Mouse (Mus musculus): ENCODE data around the gene Mypop. TPM values are rescaled to one million over a fixed set of nuclear protein-coding genes. Genes with fewer than 3 reads are reported as not detected.

Mypop gene
- polyA plus RNA-seq, 1 experiment from 2014 or later: 5.2 TPM

DNA sequence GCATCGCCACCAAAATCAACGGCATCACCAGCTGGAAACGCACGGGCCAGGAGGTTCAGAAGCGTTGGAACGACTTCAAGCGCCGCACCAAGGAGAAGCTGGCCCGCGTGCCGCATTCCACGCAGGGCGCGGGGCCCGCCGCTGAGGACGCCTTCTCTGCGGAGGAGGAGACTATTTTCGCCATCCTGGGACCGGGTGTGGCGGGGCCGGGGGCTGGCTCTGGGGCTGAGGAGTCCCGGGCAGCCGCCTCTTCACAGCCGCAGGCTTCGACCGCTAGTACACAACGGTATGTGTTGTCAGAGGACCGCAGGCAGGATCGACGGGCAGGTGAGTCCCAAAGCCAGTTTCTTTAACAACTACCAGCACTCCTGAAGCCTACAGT is 1.2 kb downstream of the Mypop start:
- Histone ChIP-seq H3K4me3 (peak overlapping the region; percentile 60), H3K9me3 (no peaks in the 10 kb centered on the region), H3K4me1 (peaks cover 29% of the 10 kb centered on the region), H3K27me3 (peaks cover 32% of the 10 kb centered on the region), H3K36me3 (peaks cover 26% of the 10 kb centered on the region), H3K4me2 (replicated peaks) (peak overlapping the region; percentile 90), H3K27ac (no peak overlapping the region), H3K9ac (peak overlapping the region; percentile 77)
- no peak for ATAC-seq (ENCODE audit: low FRiP score, low read depth)
- 3% methylated on average over 31 of the region's 31 CpGs for WGBS

DNA sequence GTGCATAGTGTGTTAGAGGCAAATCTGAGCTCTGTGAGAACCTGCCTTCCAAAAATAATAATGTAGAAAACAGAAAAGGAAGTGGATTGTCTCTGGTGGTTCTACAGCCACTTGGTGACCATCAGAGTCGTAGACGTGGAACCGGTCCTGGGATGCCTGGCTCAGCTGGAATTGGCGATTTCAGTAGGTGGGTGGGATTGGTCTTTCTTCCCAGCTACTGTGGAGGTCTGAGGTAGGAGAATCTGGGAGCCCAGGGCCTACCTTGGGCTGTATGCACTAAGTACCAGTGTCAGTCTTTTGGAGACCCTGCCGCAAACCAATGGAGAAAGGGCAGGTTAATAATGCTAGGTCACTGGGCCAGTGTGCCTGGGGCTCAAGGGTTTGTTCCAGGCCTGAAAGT is 2.0 kb downstream of the Mypop start:
- 82% methylated on average over 5 of the region's 5 CpGs for WGBS
- Histone ChIP-seq H3K9ac (no peak overlapping the region), H3K4me3 (peak overlapping the region; percentile 60)

DNA sequence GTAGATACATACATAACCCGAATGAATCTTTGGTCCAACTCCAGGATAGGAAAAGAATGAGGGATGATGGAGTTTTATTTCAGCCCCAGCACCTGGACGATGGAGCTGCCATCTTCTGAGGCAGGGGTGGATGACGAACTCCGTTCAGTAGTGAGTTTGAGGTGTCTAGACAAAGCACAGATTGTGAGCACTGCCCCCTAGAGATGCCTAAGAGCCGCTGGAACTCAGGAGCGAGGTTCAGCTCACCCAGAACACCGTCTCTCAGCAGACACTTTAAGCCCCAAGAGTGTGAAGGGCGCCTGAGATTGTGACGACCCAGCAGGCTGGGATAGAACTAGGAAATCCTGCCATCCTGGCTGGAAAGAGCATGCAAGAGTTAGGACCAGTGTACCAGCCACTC is 7.8 kb downstream of the Mypop start:
- peaks cover 27% of the 10 kb centered on the region for H3K4me1 ChIP-seq
- 44% methylated on average over 9 of the region's 9 CpGs for WGBS
- no peaks in the 10 kb centered on the region for H3K27me3 ChIP-seq
- no peak overlapping the region for H3K4me3 ChIP-seq
- peaks cover 25% of the 10 kb centered on the region for H3K36me3 ChIP-seq
- no peak for ATAC-seq (ENCODE audit: low FRiP score, low read depth)
- H3K4me2 ChIP-seq (replicated peaks): no peak overlapping the region
- H3K9ac ChIP-seq: no peak overlapping the region
- no peak overlapping the region for H3K27ac ChIP-seq
- no peaks in the 10 kb centered on the region for H3K9me3 ChIP-seq

More for the DNA sequence above, 2.0 kb downstream of the Mypop start:
- Histone ChIP-seq H3K4me1 (peaks cover 29% of the 10 kb centered on the region), H3K9me3 (no peaks in the 10 kb centered on the region), H3K27ac (no peak overlapping the region), H3K4me2 (replicated peaks) (peak overlapping the region; percentile 90), H3K27me3 (peaks cover 27% of the 10 kb centered on the region), H3K36me3 (peaks cover 30% of the 10 kb centered on the region)
- ATAC-seq (ENCODE audit: low FRiP score, low read depth): no peak

DNA sequence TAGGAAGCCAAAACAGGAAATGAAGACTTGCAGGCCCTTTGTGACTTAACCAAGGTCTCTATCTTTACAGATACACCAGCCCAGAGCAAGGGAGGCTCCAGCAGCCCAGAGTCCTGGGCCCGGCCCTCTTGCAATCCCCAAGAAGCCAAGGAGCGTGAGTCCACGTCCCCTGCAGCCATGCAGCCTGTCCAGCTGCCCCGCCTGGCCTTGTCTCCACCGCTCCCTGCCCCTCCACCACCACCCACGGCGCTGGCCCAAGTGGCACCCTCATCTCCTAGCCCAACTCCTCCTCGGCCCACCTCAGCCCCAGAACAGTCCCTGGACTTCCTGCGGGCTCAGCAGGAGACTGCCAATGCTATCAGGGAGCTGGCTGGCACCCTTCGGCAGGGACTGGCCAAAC is 9.4 kb downstream of the Mypop start:
- no peak overlapping the region for H3K27ac ChIP-seq
- ATAC-seq (ENCODE audit: low FRiP score, low read depth): no peak
- no peaks in the 10 kb centered on the region for H3K27me3 ChIP-seq
- H3K4me2 ChIP-seq (replicated peaks): peak overlapping the region; percentile 55
- H3K4me3 ChIP-seq: peak overlapping the region; percentile 33
- peaks cover 24% of the 10 kb centered on the region for H3K36me3 ChIP-seq
- H3K4me1 ChIP-seq: peaks cover 32% of the 10 kb centered on the region
- peak overlapping the region; percentile 53 for H3K9ac ChIP-seq
- 54% methylated on average over 10 of the region's 10 CpGs for WGBS
- no peaks in the 10 kb centered on the region for H3K9me3 ChIP-seq

DNA sequence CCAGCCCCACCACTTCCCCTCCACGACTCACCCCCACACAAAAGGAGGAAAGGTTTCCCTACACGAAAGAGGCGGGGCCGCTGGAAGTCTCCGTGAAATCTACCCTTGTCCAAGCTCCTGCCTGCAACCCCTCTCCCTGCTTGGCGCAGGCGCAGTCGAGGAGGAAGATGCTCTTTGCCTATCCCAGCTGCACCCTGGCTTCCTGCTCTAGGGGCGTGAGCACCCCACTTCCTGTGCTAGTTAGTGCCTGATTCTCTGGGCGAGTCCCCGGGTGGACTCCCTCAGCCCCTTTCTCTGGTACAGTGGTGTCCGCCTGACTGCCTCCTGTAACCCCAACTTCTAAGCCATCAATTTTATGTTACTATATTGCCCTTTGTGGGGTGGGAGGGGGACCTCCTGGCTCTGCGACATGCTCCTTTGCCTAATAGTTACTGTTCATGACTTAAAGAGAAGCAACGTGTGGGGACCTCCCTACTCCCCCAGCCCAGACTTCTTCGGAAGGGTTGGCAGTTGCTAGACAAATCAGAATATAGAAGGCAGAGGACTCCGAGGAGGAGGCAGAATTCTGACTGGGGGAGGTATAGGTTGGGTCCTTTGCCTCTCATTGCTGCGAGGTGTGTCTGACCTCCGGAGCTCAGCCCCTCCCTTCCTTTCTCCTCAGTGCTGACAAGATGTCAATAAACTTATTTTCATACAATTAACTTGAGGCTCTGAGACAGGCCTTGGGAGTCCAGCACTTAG is 10.2 kb downstream of the Mypop start:
- ATAC-seq (ENCODE audit: low FRiP score, low read depth): no peak
- no peaks in the 10 kb centered on the region for H3K9me3 ChIP-seq
- H3K27ac ChIP-seq: 0 out of 2 replicates have a peak overlapping the region, but pooled peaks have one; percentile 73
- H3K4me2 ChIP-seq (replicated peaks): peak overlapping the region; percentile 55
- peak overlapping the region; percentile 33 for H3K4me3 ChIP-seq
- H3K36me3 ChIP-seq: peaks cover 25% of the 10 kb centered on the region
- H3K4me1 ChIP-seq: peaks cover 40% of the 10 kb centered on the region
- peak overlapping the region; percentile 53 for H3K9ac ChIP-seq
- 36% methylated on average over 17 of the region's 18 CpGs for WGBS
- no peaks in the 10 kb centered on the region for H3K27me3 ChIP-seq

DNA sequence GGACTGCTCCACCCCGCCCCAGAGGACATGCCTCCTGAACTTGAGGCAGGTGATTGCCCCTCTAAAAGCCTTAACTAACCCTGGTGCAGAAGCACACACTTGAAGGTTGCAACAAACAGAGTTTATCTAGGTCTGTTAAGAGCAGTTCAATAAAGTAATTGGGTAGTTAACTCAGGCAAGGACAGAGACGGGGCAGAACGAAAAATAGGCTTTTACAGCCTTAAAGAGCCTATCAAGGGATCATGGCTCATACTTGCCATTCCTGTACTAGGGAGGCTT is 10.7 kb downstream of the Mypop start:
- no peaks in the 10 kb centered on the region for H3K9me3 ChIP-seq
- H3K27me3 ChIP-seq: no peaks in the 10 kb centered on the region
- WGBS: 42% methylated on average over 3 of the region's 3 CpGs
- peaks cover 24% of the 10 kb centered on the region for H3K36me3 ChIP-seq
- peak overlapping the region; percentile 73; the same call in 1 of the 2 replicates for H3K27ac ChIP-seq
- H3K4me3 ChIP-seq: no peak overlapping the region
- peak overlapping the region; percentile 100 for H3K4me2 ChIP-seq (replicated peaks)
- peaks cover 46% of the 10 kb centered on the region for H3K4me1 ChIP-seq
- ATAC-seq (ENCODE audit: low FRiP score, low read depth): no peak
- H3K9ac ChIP-seq: no peak overlapping the region; the same call in 1 of the 2 replicates

DNA sequence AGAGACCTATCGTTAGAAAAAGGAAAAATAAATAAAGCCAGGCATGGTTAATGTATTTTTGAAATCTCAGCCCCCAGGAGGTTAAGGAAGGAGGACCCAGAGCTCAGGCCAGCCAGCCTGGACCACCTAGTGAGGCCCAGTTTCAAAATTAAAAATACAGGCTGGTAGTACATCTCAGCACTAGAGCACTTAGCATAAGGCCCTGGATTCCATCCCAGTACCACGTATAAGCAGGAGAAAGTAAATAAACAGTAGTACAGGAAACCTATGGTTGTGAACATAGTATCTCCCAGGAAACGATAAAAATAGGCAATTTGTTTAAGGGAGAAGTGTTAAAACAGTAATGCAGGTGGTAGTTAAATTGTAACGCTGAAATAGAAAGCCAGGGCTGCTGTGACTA is 11.1 kb downstream of the Mypop start:
- WGBS: 34% methylated on average over 4 of the region's 4 CpGs
- no peak for ATAC-seq (ENCODE audit: low FRiP score, low read depth)
- peaks cover 49% of the 10 kb centered on the region for H3K4me1 ChIP-seq

DNA sequence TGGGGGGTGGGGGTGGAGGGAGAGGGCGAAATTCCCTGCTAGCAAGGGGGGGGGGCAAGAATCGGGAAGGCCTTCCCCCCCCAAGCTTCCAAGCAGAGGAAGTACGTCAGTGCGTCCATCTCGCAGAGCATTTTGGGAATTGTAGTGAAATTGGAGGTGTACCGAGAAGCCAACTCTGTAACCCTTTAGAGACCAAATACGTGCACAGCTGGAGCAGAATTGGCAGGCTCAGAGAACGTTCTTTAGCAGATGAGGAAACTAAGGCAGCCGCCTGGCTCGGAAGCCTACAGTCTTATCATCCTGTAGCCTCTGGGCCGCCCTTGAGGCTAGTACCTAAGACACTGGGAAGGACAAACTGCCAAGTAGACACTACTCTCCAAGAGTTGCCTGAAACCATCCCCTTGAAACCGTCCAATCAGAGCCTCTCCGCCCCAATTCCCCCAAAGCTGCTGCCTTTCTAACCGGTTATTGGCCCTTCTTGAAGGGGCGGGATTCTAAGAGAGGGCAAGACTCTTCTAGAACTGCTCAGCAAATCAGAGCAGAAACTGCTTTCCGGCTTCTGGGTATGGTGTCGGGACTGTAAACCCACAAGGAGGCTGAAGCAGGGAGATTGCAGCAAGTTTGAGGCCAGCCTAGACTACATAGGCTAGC is 11.9 kb downstream of the Mypop start:
- 2% methylated on average over 17 of the region's 17 CpGs for WGBS
- Histone ChIP-seq H3K27me3 (no peaks in the 10 kb centered on the region), H3K4me3 (peak overlapping the region; percentile 42), H3K27ac (peak overlapping the region; percentile 73), H3K4me1 (peaks cover 58% of the 10 kb centered on the region), H3K9ac (peak overlapping the region; percentile 68), H3K4me2 (replicated peaks) (peak overlapping the region; percentile 100), H3K36me3 (peaks cover 29% of the 10 kb centered on the region), H3K9me3 (no peaks in the 10 kb centered on the region)
- peak; percentile 75 for ATAC-seq (ENCODE audit: low FRiP score, low read depth)

More for the DNA sequence above, 11.1 kb downstream of the Mypop start:
- Histone ChIP-seq H3K36me3 (peaks cover 27% of the 10 kb centered on the region), H3K4me3 (peak overlapping the region; percentile 42), H3K9me3 (no peaks in the 10 kb centered on the region), H3K27me3 (no peaks in the 10 kb centered on the region), H3K9ac (peak overlapping the region; percentile 68), H3K27ac (peak overlapping the region; percentile 73; the same call in 1 of the 2 replicates), H3K4me2 (replicated peaks) (peak overlapping the region; percentile 100)

DNA sequence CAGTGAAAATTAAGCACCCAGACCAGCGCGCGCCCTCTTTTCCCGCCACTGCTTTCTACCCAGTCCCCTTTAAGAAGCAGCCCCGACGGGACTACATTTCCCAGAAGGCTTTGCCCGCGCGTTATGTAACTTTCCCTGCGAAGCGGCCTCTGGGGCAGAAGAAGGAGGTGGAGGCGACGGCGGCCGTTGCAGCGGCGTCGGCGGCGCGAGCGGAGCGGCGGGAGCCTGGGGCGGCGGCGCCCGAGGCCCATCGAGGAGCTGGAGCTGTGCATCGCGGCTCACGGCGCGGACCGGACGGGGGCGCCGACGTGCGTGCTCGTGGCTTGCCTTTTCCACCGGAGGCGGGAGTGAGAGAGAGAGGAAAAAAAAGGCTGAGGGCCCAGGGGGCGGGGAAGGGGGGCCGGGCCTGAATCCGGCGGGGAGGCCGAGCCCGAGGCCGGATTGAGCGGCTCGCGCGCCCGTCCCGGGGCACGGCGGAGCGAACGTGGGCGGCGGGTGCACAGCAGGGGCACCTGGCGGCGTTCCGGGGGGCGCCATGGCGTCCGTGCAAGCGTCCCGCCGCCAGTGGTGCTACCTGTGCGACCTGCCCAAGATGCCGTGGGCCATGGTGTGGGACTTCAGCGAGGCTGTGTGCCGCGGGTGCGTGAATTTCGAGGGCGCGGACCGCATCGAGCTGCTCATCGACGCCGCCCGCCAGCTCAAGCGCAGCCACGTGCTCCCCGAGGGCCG is 13.0 kb downstream of the Mypop start, which contains the start of gene Irf2bp1:
Irf2bp1 (plus strand) TSS at position 143 of the 729 bp plus-strand sequence.
- Histone ChIP-seq H3K27ac (peak within 1 kb of the TSS; percentile 95), H3K9me3 (no peaks in the 10 kb centered on the region), H3K4me3 (peak within 1 kb of the TSS; percentile 92), H3K4me1 (peaks cover 63% of the 10 kb centered on the region), H3K36me3 (peaks cover 29% of the 10 kb centered on the region), H3K9ac (peak within 1 kb of the TSS; percentile 95), H3K4me2 (replicated peaks) (peak within 1 kb of the TSS; percentile 100), H3K27me3 (no peaks in the 10 kb centered on the region)
- WGBS: under 1% methylated on average over 80 of the region's 90 CpGs
- ATAC-seq (ENCODE audit: low FRiP score, low read depth): peak; percentile 76

DNA sequence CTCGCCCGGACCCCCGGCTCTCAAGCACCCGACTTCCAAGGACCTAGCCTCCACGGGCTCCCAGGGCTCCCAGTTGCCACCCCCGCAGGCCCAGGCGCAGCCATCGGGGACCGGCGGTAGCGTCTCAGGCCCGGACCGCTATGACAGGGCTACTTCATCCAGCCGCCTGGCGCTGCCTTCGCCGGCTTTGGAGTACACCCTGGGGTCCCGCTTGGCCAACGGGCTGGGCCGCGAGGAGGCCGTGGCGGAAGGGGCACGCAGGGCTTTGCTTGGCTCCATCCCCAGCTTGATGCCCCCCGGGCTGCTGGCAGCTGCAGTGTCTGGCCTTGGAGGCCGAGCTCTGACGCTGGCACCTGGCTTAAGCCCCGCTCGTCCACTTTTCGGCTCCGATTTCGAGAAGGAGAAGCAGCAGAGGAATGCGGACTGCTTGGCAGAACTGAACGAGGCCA is 13.6 kb downstream of the Mypop start:
- peak overlapping the region; percentile 95 for H3K9ac ChIP-seq
- peak overlapping the region; percentile 100 for H3K4me2 ChIP-seq (replicated peaks)
- peaks cover 29% of the 10 kb centered on the region for H3K36me3 ChIP-seq
- WGBS: 6% methylated on average over 34 of the region's 34 CpGs
- ATAC-seq (ENCODE audit: low FRiP score, low read depth): no peak
- peak overlapping the region; percentile 92 for H3K4me3 ChIP-seq
- H3K9me3 ChIP-seq: no peaks in the 10 kb centered on the region
- H3K4me1 ChIP-seq: peaks cover 63% of the 10 kb centered on the region
- peak overlapping the region; percentile 95 for H3K27ac ChIP-seq
- H3K27me3 ChIP-seq: no peaks in the 10 kb centered on the region

DNA sequence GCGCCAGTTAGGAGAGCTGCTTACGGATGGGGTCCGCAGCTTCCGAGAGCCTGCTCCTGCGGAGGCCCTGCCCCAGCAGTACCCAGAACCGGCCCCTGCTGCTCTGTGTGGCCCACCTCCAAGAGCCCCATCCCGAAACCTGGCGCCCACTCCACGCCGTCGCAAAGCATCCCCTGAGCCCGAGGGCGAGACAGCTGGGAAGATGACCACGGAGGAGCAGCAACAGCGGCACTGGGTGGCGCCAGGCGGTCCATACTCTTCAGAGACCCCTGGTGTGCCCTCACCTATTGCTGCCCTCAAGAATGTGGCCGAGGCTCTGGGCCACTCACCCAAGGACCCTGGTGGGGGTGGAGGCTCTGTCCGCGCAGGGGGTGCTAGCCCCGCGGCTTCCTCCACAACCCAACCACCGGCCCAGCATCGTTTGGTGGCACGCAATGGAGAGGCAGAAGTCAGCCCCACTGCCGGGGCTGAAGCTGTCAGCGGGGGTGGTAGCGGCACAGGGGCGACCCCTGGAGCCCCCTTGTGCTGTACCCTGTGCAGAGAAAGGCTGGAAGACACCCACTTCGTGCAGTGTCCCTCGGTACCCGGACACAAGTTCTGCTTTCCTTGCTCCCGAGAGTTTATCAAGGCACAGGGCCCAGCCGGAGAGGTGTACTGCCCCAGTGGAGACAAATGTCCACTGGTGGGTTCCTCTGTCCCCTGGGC is 14.5 kb downstream of the Mypop start:
- no peaks in the 10 kb centered on the region for H3K9me3 ChIP-seq
- H3K27me3 ChIP-seq: no peaks in the 10 kb centered on the region
- WGBS: 79% methylated on average over 34 of the region's 34 CpGs
- peaks cover 29% of the 10 kb centered on the region for H3K36me3 ChIP-seq
- H3K4me2 ChIP-seq (replicated peaks): peak overlapping the region; percentile 100
- H3K9ac ChIP-seq: peak overlapping the region; percentile 95
- H3K4me3 ChIP-seq: peak overlapping the region; percentile 92
- no peak overlapping the region for H3K27ac ChIP-seq
- peaks cover 63% of the 10 kb centered on the region for H3K4me1 ChIP-seq
- no peak for ATAC-seq (ENCODE audit: low FRiP score, low read depth)

Data from limb, embryonic 13.5 days (tissue).